Mouse (Mus musculus): Measurements from ENCODE around the gene Myo9a.

DNA sequence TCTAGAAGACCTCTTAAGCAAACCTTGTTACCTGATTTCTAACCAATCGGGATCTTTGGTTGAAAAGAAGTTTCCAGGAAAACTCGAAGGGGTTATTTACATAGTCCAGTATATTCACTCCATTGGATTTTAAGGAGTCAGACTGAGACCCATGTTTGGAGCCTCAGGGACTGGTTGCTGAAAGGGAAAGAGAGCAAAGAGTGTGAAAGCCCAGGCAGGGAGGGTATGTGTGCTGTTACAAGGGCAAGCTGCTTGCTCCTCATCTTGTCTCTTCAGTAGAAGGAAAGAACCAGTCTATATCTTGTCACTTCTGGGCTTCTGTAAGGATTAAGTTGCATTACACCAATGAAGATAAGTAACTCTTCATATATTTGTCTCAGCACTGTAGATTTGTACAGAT is 1.3 kb downstream of the Myo9a start:
- TF ChIP-seq CTCF (conservative IDR thresholded peaks at IDR 0.05; ENCODE audit: low read length) (no peak), NANOG (IDR thresholded peaks at IDR 0.05; ENCODE audit: borderline replicate concordance, low read length) (no peak), POU5F1 (IDR thresholded peaks at IDR 0.05; ENCODE audit: borderline replicate concordance, low read length) (no peak)

All from E14TG2a.4 (cell line).